Mouse (Mus musculus) lung, embryonic 16.5 days (tissue): ENCODE measurements around the gene Rapgef1. TPM values are rescaled to one million over a fixed set of nuclear protein-coding genes. Genes with fewer than 3 reads are reported as not detected.
A peak's percentile ranks its signal among the peaks of the same experiment; 100 is the strongest.

Experiments used
- ATAC-seq: fragments of 200-750 bp; cut with Nextera tagmentation; 2 replicates; pipeline ENCODE4 v1.8.0; 2017; ENCODE audit warnings: low read depth, mild to moderate bottlenecking, moderate library complexity
- H3K27ac ChIP-seq: fragments of 300-500 bp; sonication (generic); 2 replicates; pipeline ENCODE4 v1.5.1; 2014; ENCODE audit warnings: mild to moderate bottlenecking, control low read depth, low read length
- H3K27me3 ChIP-seq: fragments of 300-500 bp; sonication (generic); 2 replicates; pipeline ENCODE4 v1.6.1; 2014; ENCODE audit warnings: low read depth, low read length, mixed read lengths; ENCODE audit not compliant: control insufficient read depth, insufficient read depth
- H3K36me3 ChIP-seq: fragments of 300-500 bp; sonication (generic); 2 replicates; pipeline ENCODE4 v1.6.1; 2014; ENCODE audit warnings: low read length; ENCODE audit not compliant: control insufficient read depth, insufficient read depth
- H3K4me1 ChIP-seq: fragments of 300-500 bp; sonication (generic); replicated peaks from 2 replicates; pipeline ENCODE4 v1.6.1; 2014; ENCODE audit warnings: low read length, mixed read lengths; ENCODE audit not compliant: control insufficient read depth, insufficient read depth
- H3K4me2 ChIP-seq: fragments of 300-500 bp; sonication (generic); 2 replicates; pipeline ENCODE4 v1.6.1; 2014; ENCODE audit warnings: low read depth, low read length, control low read depth
- H3K4me3 ChIP-seq: fragments of 300-500 bp; sonication (generic); 2 replicates; pipeline ENCODE4 v1.5.1; 2014; ENCODE audit warnings: mild to moderate bottlenecking, low read length, control low read depth
- H3K9ac ChIP-seq: fragments of 300-500 bp; sonication (generic); 2 replicates; pipeline ENCODE4 v1.6.1; 2014; ENCODE audit warnings: low read length, control low read depth
- H3K9me3 ChIP-seq: fragments of 300-500 bp; sonication (generic); 2 replicates; pipeline ENCODE4 v1.6.1; 2016; ENCODE audit warnings: low read length; ENCODE audit not compliant: control insufficient read depth
- WGBS: fragments of 180-500 bp; shearing (Covaris S2); extraction: QIAGEN DNeasy Blood & Tissue Kit; methylation state at CpG from one replicate; pipeline ENCODE4 v1.1.7; 2014; 5-methylcytosine and 5-hydroxymethylcytosine counted together
- polyA plus RNA-seq: library from polyadenylated mRNA; unstranded; fragments of >200 nt; fragmentation: Nextera tagmentation; extraction: Ambion mirVana; gene quantifications from 2 replicates; pipeline ENCODE4 v1.2.1, GENCODE M21; 2015

The Rapgef1 gene
- polyA plus RNA-seq, 1 experiment from 2014 or later = 10.7 TPM

DNA sequence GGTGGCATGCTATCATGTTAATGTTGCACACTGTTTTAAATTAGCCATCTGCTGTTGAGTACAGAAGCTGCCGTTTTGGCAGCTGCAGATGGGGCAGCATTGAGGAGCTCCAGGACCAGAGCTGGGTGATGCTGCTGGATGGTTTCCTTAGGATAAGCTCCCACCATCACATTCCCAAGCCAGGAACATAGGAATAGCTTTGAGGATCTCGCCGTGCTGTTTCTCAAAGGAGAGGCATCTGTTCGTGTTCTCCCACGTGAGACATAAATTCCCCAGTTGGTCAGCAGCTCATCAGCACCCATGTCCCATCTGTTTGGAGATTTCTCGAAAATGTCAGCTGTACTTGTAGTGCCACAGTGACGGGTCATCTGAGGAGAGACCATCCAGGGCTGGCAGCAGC lies 28.3 kb downstream of the Rapgef1 start:
- WGBS = 70% methylated on average over 7 of the region's 7 CpGs
- Histone ChIP-seq H3K27ac (no peak overlapping the region), H3K9ac (no peak overlapping the region), H3K27me3 (no peaks in the 10 kb centered on the region), H3K36me3 (no peaks in the 10 kb centered on the region), H3K4me3 (no peak overlapping the region), H3K4me2 (no peak overlapping the region), H3K9me3 (no peaks in the 10 kb centered on the region), H3K4me1 (peaks cover 16% of the 10 kb centered on the region)
- ATAC-seq = no peak

DNA sequence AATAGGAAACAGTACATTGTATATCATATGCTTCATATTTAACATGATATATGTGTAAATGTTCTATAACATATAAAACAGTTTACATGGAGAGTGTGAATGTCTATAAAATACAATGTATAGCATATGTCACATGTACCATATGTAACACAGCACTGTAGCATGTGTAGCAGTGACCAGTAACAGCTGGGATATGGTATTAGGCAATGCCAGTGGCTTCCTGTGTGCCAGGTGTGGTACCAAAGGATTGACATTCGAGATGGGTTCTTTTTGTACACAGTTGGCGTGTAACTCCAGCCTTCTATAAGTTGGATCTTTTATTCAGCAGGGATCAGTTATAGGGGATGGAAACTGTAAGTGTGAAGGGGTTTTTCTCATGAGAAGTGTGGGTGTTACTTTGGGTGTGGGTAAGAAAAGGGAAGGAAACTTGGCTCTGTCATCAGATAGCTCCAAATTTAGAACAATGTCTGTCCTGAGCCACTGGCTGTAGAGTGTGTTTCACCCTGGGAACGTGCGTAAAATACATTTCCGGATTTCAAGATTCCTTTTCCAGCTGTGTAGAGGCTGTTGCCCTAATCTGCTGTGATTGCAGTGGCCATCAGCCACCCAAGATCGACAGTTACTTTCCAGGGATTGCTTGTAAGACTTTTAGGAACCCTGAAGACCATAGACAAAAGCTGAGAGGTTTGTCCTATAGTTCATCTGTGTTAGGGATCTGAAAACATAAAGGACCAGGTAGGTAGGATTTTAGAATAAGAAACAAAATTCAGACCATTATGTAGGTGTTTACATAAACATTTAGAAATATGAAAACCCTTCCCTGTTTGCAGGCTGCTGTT lies 29.7 kb downstream of the Rapgef1 start:
- Histone ChIP-seq H3K4me1 (peaks cover 15% of the 10 kb centered on the region), H3K9me3 (no peaks in the 10 kb centered on the region), H3K4me2 (no peak overlapping the region), H3K27ac (peak overlapping the region; percentile 78), H3K27me3 (no peaks in the 10 kb centered on the region), H3K4me3 (no peak overlapping the region), H3K9ac (no peak overlapping the region), H3K36me3 (no peaks in the 10 kb centered on the region)
- ATAC-seq = peak; percentile 86
- WGBS = 48% methylated on average over 6 of the region's 6 CpGs

DNA sequence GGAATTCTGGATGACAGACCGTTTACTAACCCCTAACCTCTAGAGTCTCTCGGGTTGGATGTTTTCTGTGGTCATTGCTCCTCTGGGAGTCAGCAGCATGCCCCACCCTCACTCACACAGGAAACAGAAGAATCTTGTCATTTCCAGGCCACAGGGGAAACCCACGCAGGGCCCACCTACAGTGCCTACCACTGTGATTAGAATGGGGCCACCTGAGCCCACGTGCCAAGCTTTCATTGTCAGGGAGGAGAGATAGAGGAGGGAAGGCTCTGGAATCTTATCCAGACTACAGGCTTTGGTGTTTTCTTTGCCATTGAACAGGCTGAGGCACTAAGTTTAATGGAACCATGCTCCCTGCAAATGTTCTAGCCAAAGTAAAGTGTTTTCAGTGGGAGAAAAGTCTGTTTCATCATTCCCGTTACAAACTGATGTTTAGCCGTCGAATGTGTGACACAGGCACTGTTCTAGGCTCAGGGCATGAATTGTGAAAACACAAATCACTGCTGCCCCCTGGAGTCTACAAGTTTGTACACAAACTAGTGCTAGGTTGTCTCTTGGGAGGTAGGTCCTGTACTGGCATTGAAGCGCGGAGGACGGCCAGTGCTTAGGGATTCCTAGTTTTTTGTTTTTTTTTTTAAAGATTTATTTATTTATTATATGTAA lies 30.4 kb downstream of the Rapgef1 start:
- no peak overlapping the region for H3K9ac ChIP-seq
- no peak overlapping the region for H3K4me2 ChIP-seq
- peak; percentile 45 for ATAC-seq
- peak overlapping the region; percentile 78 for H3K27ac ChIP-seq
- H3K4me3 ChIP-seq = no peak overlapping the region
- no peaks in the 10 kb centered on the region for H3K9me3 ChIP-seq
- H3K27me3 ChIP-seq = no peaks in the 10 kb centered on the region
- WGBS = 72% methylated on average over 10 of the region's 10 CpGs
- no peaks in the 10 kb centered on the region for H3K36me3 ChIP-seq
- peaks cover 15% of the 10 kb centered on the region for H3K4me1 ChIP-seq

DNA sequence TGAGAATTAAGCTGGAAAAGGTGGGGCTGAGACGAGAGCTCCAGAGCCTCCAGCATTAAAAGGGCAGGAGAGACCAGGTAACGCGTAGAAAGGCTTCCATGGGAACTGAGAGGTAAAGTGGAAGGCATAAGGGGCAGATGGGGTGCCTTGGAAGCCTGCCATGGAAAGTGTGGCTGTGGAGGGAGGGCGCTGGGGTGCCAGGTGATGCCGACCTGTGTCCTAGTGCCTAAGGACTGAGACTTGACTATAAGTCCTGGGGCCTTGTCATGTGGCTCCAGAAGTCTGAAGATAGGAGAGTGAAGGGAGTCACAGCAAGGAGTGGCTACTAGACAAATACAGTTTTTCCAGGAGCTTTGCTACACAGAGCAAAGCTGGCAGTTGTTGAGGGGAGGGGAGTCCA lies 32.4 kb downstream of the Rapgef1 start:
- Histone ChIP-seq H3K4me3 (no peak overlapping the region), H3K36me3 (no peaks in the 10 kb centered on the region), H3K27ac (no peak overlapping the region), H3K9ac (no peak overlapping the region), H3K4me1 (peaks cover 10% of the 10 kb centered on the region), H3K4me2 (no peak overlapping the region), H3K9me3 (no peaks in the 10 kb centered on the region), H3K27me3 (no peaks in the 10 kb centered on the region)
- no peak for ATAC-seq
- 81% methylated on average over 5 of the region's 5 CpGs for WGBS

DNA sequence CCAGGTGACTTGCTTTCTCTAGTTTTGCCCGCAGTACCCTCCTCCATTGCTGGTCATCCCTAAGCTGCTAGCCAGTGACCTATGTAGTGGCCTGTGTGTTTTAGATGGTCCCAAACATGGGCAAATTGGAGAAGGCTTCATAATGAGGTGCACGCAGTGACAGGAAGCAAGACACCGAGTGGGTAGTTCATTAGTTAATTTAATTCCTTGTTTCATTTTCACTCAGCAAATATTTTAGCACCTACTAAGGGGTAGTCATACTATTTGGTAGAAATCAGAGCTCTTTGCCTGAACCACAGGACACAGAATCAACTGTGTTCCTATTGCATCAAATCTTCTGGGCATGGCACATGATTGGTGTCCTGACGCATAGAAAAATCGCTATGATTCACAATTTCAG lies 35.9 kb downstream of the Rapgef1 start:
- WGBS = 93% methylated on average over 5 of the region's 5 CpGs
- no peak overlapping the region for H3K4me2 ChIP-seq
- no peak for ATAC-seq

DNA sequence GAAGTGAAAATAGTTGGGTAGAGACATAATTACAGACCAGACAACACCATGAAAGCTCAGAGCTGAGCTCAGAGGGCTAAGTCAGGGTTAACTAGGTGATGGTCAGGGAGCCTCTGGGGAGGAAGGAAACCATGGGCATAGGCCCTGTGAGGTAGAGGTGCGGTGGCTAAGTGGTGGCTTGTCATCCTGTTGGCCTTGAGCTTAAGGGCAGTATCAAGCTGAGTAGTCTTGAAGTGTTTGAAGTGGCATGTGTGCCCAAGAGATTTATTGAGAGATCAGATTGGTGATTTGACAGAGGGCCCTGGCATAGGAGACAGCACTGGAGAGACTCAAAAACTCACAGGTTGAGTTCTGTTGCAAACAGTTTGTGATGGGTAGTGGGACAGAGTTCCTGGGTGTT lies 36.6 kb downstream of the Rapgef1 start:
- ATAC-seq = no peak
- WGBS = 35% methylated on average over 1 of the region's 1 CpGs
- no peaks in the 10 kb centered on the region for H3K4me1 ChIP-seq
- no peak overlapping the region for H3K9ac ChIP-seq
- H3K36me3 ChIP-seq = no peaks in the 10 kb centered on the region
- H3K27me3 ChIP-seq = no peaks in the 10 kb centered on the region
- no peaks in the 10 kb centered on the region for H3K9me3 ChIP-seq
- no peak overlapping the region for H3K27ac ChIP-seq
- no peak overlapping the region for H3K4me3 ChIP-seq
- H3K4me2 ChIP-seq = no peak overlapping the region

More for the DNA sequence above, 35.9 kb downstream of the Rapgef1 start:
- Histone ChIP-seq H3K27me3 (no peaks in the 10 kb centered on the region), H3K27ac (no peak overlapping the region), H3K9ac (no peak overlapping the region), H3K36me3 (no peaks in the 10 kb centered on the region), H3K9me3 (no peaks in the 10 kb centered on the region), H3K4me1 (no peaks in the 10 kb centered on the region), H3K4me3 (no peak overlapping the region)

DNA sequence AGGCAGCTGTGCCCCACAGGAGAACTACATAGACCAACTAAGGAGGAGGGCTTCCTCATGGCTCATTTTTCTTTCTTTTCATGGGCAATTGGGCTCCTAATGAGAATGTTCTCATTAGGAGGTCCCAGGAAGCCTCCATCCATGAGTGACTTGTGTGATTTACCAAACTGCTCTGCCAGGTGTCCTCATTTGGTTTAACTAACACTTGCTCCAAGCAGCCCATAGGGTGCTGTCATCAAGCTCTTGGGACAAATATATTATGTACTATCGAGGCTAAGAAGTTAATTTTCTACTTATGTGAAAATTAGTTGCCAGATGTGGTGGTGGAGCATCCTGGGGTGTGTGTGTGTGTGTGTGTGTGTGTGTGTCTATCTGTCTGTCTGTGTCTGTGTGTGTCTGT lies 37.6 kb downstream of the Rapgef1 start:
- Histone ChIP-seq H3K4me3 (no peak overlapping the region), H3K9ac (no peak overlapping the region), H3K4me1 (no peaks in the 10 kb centered on the region), H3K27ac (no peak overlapping the region), H3K27me3 (no peaks in the 10 kb centered on the region), H3K36me3 (no peaks in the 10 kb centered on the region), H3K4me2 (no peak overlapping the region), H3K9me3 (no peaks in the 10 kb centered on the region)
- 86% methylated on average over 1 of the region's 1 CpGs for WGBS
- ATAC-seq = no peak

DNA sequence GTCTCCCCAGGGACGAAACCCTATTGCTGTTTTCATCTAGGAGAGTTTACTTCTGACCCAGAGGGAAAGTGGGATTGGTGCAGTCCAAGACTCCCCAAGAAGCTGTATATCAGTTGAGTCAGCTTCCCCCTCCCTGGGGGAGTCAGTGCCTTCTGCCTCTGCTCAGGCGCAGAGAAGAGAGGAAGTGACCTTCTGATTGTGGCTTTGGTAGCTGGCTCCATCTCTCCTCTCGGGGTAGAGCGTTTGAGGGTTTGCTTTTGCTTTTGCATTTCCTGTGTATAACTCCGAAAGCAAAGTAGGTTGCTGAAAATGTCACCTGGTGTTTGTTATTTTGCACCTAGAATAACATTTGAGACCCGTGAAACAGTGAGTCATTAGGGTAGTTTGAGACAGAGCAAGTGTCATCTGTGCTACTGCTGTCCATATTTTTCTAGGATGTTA lies 42.3 kb downstream of the Rapgef1 start:
- Histone ChIP-seq H3K4me2 (no peak overlapping the region), H3K4me1 (peaks cover 14% of the 10 kb centered on the region), H3K27me3 (no peaks in the 10 kb centered on the region), H3K9ac (no peak overlapping the region), H3K27ac (no peak overlapping the region), H3K36me3 (no peaks in the 10 kb centered on the region), H3K4me3 (no peak overlapping the region), H3K9me3 (no peaks in the 10 kb centered on the region)
- no peak for ATAC-seq
- WGBS = 57% methylated on average over 6 of the region's 6 CpGs

DNA sequence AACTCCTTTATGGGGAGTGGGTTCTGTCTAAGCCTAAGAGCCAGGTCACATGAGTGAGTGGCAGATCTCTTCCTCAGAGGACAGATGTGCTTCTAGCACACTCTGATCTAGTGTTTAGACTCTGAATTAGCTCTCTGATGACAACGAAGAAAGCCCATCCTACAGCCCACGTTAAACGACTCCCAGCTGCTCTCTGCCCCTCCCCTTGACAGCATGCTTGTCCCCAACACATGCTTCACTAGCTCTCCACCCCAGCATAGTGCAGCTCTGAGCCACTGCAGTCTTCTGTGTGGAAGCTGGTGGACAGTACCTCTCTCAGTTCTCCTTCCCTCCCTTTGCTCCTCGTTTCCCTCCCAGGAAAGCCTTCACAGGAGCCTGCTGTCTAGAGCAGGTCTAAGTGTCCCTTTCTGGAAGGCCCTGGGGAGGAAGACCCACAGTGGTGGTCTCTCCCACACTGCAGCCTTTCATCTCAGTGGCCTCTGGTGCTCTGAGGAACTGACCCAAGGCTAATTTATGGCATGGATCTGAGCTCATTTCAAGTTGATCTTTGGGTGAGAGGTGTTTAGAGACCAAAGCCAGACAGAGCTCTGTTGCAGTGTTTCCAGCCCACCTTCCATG lies 43.8 kb downstream of the Rapgef1 start:
- H3K27me3 ChIP-seq = no peaks in the 10 kb centered on the region
- 20% methylated on average over 4 of the region's 4 CpGs for WGBS
- H3K4me2 ChIP-seq = no peak overlapping the region
- no peak overlapping the region for H3K4me3 ChIP-seq
- H3K4me1 ChIP-seq = peaks cover 29% of the 10 kb centered on the region
- H3K36me3 ChIP-seq = no peaks in the 10 kb centered on the region
- ATAC-seq = peak; percentile 50
- no peak overlapping the region for H3K9ac ChIP-seq
- H3K27ac ChIP-seq = no peak overlapping the region
- no peaks in the 10 kb centered on the region for H3K9me3 ChIP-seq
